Mouse (Mus musculus): Measurements from ENCODE around the gene Prdm1. TPM values are rescaled to one million over a fixed set of nuclear protein-coding genes. Genes with fewer than 3 reads are reported as not detected.

The Prdm1 gene
- total RNA-seq, 1 experiment, result 2.2 TPM

DNA sequence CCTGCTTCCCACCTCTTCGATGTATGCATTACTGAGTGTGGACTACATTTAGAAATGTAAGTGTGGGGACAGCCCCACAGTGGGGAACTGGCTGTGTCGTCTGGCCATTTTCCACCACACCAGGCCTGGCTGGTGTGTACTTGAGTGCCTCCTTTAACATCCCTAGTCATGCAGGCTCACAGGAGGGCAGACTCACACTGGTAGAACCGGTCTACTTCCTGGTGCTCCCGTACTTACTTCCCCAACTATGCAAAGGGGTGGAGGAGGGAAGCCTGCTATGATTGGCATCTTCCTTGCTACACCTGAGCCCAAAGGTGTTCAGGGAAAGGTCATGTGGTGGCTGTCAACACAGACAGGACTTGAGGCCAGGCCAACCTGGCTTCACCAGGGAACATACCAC is 96.6 kb downstream of the Prdm1 start:
- Histone ChIP-seq H3K4me3 (ENCODE audit: insufficient read depth in 1 of 2, low read depth in 1 of 2, low read length in 2 of 2, poor library complexity in 1 of 2, severe bottlenecking in 1 of 2) (no peak overlapping the region), H3K27ac (ENCODE audit: insufficient read depth, low read depth, low read length, poor library complexity, severe bottlenecking) (no peak overlapping the region), H3K36me3 (ENCODE audit: control insufficient read depth, insufficient read depth, low read length, poor library complexity, severe bottlenecking) (no peaks in the 10 kb centered on the region), H3K9ac (ENCODE audit: insufficient read depth, low read depth, low read length, poor library complexity, severe bottlenecking) (no peak overlapping the region), H3K4me1 (ENCODE audit: control insufficient read depth in 2 of 2, insufficient read depth in 2 of 2, low read length in 2 of 2, poor library complexity in 1 of 2) (peaks cover 6 to 22% of the 10 kb centered on the region in 2 experiments), H3K9me3 (ENCODE audit: control insufficient read depth, insufficient read depth, low read depth, low read length) (no peaks in the 10 kb centered on the region)
- in situ Hi-C loops (cut with MboI; ENCODE audit: low sequenced_read_pairs in 2 of 2, unreplicated experiment in 2 of 2), result no loop called here
- TF ChIP-seq HCFC1 (IDR thresholded peaks at IDR 0.05; ENCODE audit: borderline replicate concordance, insufficient read depth, low read length) (no peak), ZC3H11A (IDR thresholded peaks at IDR 0.05; ENCODE audit: borderline replicate concordance, low read depth, low read length) (no peak), CHD2 (IDR thresholded peaks at IDR 0.05; ENCODE audit: low read depth, low read length) (no peak), MAFK (IDR thresholded peaks at IDR 0.05; ENCODE audit: insufficient read depth, low read depth, low read length) (no peak), ZNF384 (IDR thresholded peaks at IDR 0.05; ENCODE audit: low read depth, low read length) (no peak)
- DNase-seq (ENCODE audit: low read depth, low spot score), result no peak

DNA sequence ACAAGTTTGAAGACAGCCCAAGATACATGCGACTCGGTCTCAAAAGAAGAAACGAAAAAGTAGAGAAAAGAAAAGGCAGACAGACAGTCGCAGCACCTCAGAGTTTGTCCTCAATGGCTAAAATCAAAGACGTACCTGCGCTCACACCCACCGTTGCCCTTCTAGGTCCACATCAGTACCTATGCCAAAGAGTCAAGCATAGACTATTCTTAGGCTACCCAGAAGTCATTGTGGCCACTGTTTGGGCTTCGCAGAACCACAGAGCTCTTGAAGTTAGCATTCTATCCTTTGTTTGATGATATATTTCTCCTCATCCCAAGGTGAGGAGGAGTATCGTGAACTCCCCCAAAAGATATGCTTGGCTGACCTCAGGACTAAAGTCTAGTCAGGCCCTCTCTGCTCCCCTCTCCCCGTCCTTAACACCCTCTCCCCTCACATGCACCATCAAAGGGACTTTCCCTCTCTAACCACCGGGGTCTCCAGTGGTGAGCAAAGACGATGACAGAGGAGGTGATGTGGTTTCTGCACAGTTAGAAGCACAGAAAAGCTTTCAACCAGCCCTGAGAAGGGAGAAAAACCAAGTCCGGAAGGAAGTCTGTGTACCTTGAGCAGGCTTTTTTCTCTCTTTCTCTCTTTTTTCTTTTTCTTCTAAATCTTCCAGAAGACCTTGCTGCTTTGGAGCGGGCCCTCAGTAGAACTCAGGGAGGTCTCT is 99.0 kb downstream of the Prdm1 start:
- Histone ChIP-seq H3K4me3 (ENCODE audit: insufficient read depth in 1 of 2, low read depth in 1 of 2, low read length in 2 of 2, poor library complexity in 1 of 2, severe bottlenecking in 1 of 2) (no peak overlapping the region), H3K4me1 (ENCODE audit: control insufficient read depth in 2 of 2, insufficient read depth in 2 of 2, low read length in 2 of 2, poor library complexity in 1 of 2) (peaks cover 5 to 27% of the 10 kb centered on the region in 2 experiments), H3K9ac (ENCODE audit: insufficient read depth, low read depth, low read length, poor library complexity, severe bottlenecking) (no peak overlapping the region), H3K27ac (ENCODE audit: insufficient read depth, low read depth, low read length, poor library complexity, severe bottlenecking) (no peak overlapping the region), H3K36me3 (ENCODE audit: control insufficient read depth, insufficient read depth, low read length, poor library complexity, severe bottlenecking) (no peaks in the 10 kb centered on the region), H3K9me3 (ENCODE audit: control insufficient read depth, insufficient read depth, low read depth, low read length) (no peaks in the 10 kb centered on the region)
- TF ChIP-seq ZNF384 (IDR thresholded peaks at IDR 0.05; ENCODE audit: low read depth, low read length) (no peak), MAFK (IDR thresholded peaks at IDR 0.05; ENCODE audit: insufficient read depth, low read depth, low read length) (no peak), CHD2 (IDR thresholded peaks at IDR 0.05; ENCODE audit: low read depth, low read length) (no peak), HCFC1 (IDR thresholded peaks at IDR 0.05; ENCODE audit: borderline replicate concordance, insufficient read depth, low read length) (no peak), ZC3H11A (IDR thresholded peaks at IDR 0.05; ENCODE audit: borderline replicate concordance, low read depth, low read length) (no peak)
- no peak for DNase-seq (ENCODE audit: low read depth, low spot score)
- in situ Hi-C loops (cut with MboI; ENCODE audit: low sequenced_read_pairs in 2 of 2, unreplicated experiment in 2 of 2), result no loop called here

DNA sequence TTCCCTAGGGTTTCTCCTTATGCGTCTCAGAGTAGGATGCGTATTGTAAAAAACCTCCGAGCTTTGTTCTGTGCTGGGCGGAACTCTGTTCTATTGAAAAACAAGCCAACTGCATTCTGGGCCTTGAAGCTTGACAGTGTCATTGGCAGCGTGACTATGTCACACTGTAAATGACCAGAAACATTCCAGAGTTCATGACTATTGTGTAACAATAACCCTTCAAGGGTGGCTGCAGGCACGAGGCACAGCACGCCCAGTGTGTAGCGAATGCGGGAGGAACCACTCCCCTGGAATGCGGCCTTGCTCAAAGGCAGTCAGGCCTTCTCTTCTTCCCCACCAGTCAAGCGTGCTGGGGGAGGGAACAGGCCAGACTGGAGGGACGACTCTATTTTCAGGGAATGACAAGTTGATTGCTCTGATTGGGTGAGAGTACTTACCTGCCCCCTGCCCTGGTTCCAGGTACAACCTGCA is 100.4 kb downstream of the Prdm1 start:
- Histone ChIP-seq H3K9ac (ENCODE audit: insufficient read depth, low read depth, low read length, poor library complexity, severe bottlenecking) (no peak overlapping the region), H3K36me3 (ENCODE audit: control insufficient read depth, insufficient read depth, low read length, poor library complexity, severe bottlenecking) (no peaks in the 10 kb centered on the region), H3K27ac (ENCODE audit: insufficient read depth, low read depth, low read length, poor library complexity, severe bottlenecking) (no peak overlapping the region), H3K4me3 (ENCODE audit: insufficient read depth in 1 of 2, low read depth in 1 of 2, low read length in 2 of 2, poor library complexity in 1 of 2, severe bottlenecking in 1 of 2) (no peak overlapping the region), H3K9me3 (ENCODE audit: control insufficient read depth, insufficient read depth, low read depth, low read length) (no peaks in the 10 kb centered on the region), H3K4me1 (ENCODE audit: control insufficient read depth in 2 of 2, insufficient read depth in 2 of 2, low read length in 2 of 2, poor library complexity in 1 of 2) (peaks cover 5 to 31% of the 10 kb centered on the region in 2 experiments)
- in situ Hi-C loops (cut with MboI; ENCODE audit: low sequenced_read_pairs in 2 of 2, unreplicated experiment in 2 of 2), result no loop called here
- no peak for TF ChIP-seq MAFK (IDR thresholded peaks at IDR 0.05; ENCODE audit: insufficient read depth, low read depth, low read length)
- no peak for TF ChIP-seq CHD2 (IDR thresholded peaks at IDR 0.05; ENCODE audit: low read depth, low read length)
- no peak for TF ChIP-seq ZC3H11A (IDR thresholded peaks at IDR 0.05; ENCODE audit: borderline replicate concordance, low read depth, low read length)
- no peak for TF ChIP-seq HCFC1 (IDR thresholded peaks at IDR 0.05; ENCODE audit: borderline replicate concordance, insufficient read depth, low read length)
- TF ChIP-seq ZNF384 (IDR thresholded peaks at IDR 0.05; ENCODE audit: low read depth, low read length), result no peak
- peak; percentile 59 for DNase-seq (ENCODE audit: low read depth, low spot score)

DNA sequence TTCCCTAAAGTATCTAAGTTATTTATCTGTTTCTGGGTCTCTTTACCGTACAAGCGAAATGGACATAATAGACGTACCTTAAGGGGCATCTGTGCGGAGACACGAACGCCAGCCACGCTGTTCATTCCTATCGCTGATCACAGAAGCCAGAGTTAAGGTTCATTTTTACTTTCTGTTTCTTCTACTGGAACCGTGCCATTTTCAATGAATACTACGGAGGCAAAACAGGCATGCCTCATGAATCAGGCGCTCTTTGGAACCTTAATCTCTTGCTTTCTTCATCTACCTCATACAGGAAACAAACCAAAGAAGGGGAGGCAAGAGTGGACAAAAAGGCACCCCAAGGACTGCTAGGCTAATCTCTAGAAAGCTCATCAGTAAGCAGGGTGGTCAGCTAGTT is 100.9 kb downstream of the Prdm1 start:
- DNase-seq (ENCODE audit: low read depth, low spot score), result no peak
- in situ Hi-C loops (cut with MboI; ENCODE audit: low sequenced_read_pairs in 2 of 2, unreplicated experiment in 2 of 2), result no loop called here

More for the DNA sequence above, 100.9 kb downstream of the Prdm1 start:
- no peaks in the 10 kb centered on the region for H3K9me3 ChIP-seq (ENCODE audit: control insufficient read depth, insufficient read depth, low read depth, low read length)
- TF ChIP-seq ZC3H11A (IDR thresholded peaks at IDR 0.05; ENCODE audit: borderline replicate concordance, low read depth, low read length) (no peak), MAFK (IDR thresholded peaks at IDR 0.05; ENCODE audit: insufficient read depth, low read depth, low read length) (no peak), HCFC1 (IDR thresholded peaks at IDR 0.05; ENCODE audit: borderline replicate concordance, insufficient read depth, low read length) (no peak), CHD2 (IDR thresholded peaks at IDR 0.05; ENCODE audit: low read depth, low read length) (no peak), ZNF384 (IDR thresholded peaks at IDR 0.05; ENCODE audit: low read depth, low read length) (no peak)
- H3K27ac ChIP-seq (ENCODE audit: insufficient read depth, low read depth, low read length, poor library complexity, severe bottlenecking), result no peak overlapping the region
- no peaks in the 10 kb centered on the region for H3K36me3 ChIP-seq (ENCODE audit: control insufficient read depth, insufficient read depth, low read length, poor library complexity, severe bottlenecking)
- H3K4me3 ChIP-seq (ENCODE audit: insufficient read depth in 1 of 2, low read depth in 1 of 2, low read length in 2 of 2, poor library complexity in 1 of 2, severe bottlenecking in 1 of 2), result no peak overlapping the region
- H3K4me1 ChIP-seq (ENCODE audit: control insufficient read depth in 2 of 2, insufficient read depth in 2 of 2, low read length in 2 of 2, poor library complexity in 1 of 2), result peaks cover 5 to 32% of the 10 kb centered on the region in 2 experiments
- H3K9ac ChIP-seq (ENCODE audit: insufficient read depth, low read depth, low read length, poor library complexity, severe bottlenecking), result no peak overlapping the region
